Mouse (Mus musculus): ENCODE data around the gene Abcf1. TPM values are rescaled to one million over a fixed set of nuclear protein-coding genes. Genes with fewer than 3 reads are reported as not detected.
A peak's percentile ranks its signal among the peaks of the same experiment; 100 is the strongest.

Gene Abcf1
- polyA plus RNA-seq, 1 experiment from 2014 or later: 72.1 TPM

DNA sequence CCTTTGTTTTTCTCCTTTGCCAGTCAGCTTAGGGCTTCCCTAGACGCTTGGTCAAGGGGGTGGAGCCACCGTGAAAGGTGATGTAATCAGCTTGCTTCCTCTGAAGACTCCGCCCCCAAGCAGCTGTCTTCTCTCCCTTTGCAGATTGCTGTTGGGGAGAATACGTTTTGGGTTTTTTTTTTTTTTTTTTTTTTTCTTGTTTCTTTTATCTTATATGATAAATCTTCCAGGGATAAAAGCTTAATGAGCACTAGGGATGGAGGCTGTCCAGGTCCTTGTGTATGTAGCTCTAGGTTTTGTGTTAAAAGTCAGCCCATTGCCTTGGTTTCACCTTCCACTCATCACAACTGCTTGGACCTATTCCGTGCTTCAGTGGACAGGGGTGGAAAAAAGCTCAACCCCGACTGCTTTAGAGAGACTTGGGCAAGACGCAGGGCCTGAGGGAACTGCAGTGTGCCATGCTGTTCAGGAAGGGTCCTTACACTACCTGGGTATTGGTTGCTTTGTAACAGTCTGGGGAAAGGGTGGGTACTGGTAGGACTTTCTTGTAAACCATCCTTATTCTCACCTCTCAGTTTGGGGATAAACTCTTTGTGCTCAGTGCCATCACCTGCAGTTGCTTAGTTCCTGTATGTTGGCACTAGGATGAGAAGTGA is 50.4 kb downstream of the Abcf1 start:
- Histone ChIP-seq H3K36me3 (ENCODE audit: control insufficient read depth, insufficient read depth, low read length) (peaks cover 27% of the 10 kb centered on the region), H3K27ac (replicated peaks; ENCODE audit: low read depth, low read length) (peak overlapping the region; percentile 98), H3K4me3 (ENCODE audit: low read depth, low read length) (peak overlapping the region; percentile 58), H3K27me3 (replicated peaks; ENCODE audit: control insufficient read depth, insufficient read depth, low read length) (no peaks in the 10 kb centered on the region), H3K4me1 (ENCODE audit: control insufficient read depth, insufficient read depth, low read length) (peaks cover 10% of the 10 kb centered on the region), H3K4me2 (ENCODE audit: low read depth, low read length) (peak overlapping the region; percentile 94), H3K9me3 (ENCODE audit: control insufficient read depth, low read length) (no peaks in the 10 kb centered on the region), H3K9ac (ENCODE audit: low read depth, low read length) (peak overlapping the region; percentile 92)
- ATAC-seq (ENCODE audit: low read depth): peak; percentile 23
- peak; percentile 99 for DNase-seq (ENCODE audit: low spot score)
- WGBS: 15% methylated on average over 7 of the region's 7 CpGs

DNA sequence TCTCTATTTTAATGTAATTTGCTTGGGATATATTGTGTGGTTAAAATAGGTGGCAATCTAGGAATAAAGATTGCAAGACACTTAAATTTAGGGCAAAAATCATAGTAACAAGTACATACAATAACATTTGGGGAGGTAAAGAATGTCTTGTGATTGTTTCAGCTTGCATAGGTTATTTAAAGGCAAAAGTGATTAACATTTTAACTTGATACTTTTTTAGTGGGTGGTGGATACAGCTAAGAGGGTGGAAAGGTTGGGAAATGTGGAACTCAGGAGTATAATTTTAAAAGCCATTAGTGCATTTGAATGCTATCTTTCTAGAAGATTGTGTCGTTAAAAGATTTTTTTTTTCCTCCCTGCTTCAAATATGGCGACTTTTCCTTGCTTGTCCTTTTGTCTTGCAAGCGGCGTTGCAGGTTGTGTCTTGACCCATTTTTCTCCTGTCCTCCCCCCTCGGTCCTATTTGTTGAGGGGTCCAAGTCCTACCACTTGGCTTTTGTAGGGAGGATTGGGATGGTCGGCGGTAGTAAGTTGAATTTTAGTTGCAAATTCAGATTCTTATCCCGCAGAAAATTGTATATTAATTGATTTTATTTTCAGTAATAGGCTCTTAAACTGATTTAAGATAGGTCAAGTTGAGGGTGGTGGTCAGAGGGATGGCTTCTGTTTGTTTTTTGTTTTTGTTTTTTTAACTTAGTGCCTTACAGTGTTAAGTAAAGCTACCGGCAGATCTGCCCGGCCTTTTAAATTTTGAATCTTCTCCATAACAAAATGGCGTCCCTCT is 51.1 kb downstream of the Abcf1 start:
- H3K27ac ChIP-seq (replicated peaks; ENCODE audit: low read depth, low read length): peak overlapping the region; percentile 98
- no peak for ATAC-seq (ENCODE audit: low read depth)
- H3K4me3 ChIP-seq (ENCODE audit: low read depth, low read length): peak overlapping the region; percentile 58
- H3K4me1 ChIP-seq (ENCODE audit: control insufficient read depth, insufficient read depth, low read length): peaks cover 10% of the 10 kb centered on the region
- no peaks in the 10 kb centered on the region for H3K27me3 ChIP-seq (replicated peaks; ENCODE audit: control insufficient read depth, insufficient read depth, low read length)
- H3K36me3 ChIP-seq (ENCODE audit: control insufficient read depth, insufficient read depth, low read length): peaks cover 27% of the 10 kb centered on the region
- H3K9me3 ChIP-seq (ENCODE audit: control insufficient read depth, low read length): no peaks in the 10 kb centered on the region
- peak overlapping the region; percentile 92 for H3K9ac ChIP-seq (ENCODE audit: low read depth, low read length)
- peak overlapping the region; percentile 94 for H3K4me2 ChIP-seq (ENCODE audit: low read depth, low read length)
- WGBS: under 1% methylated on average over 11 of the region's 11 CpGs
- peak; percentile 82 for DNase-seq (ENCODE audit: low spot score)

- H3K4me1 ChIP-seq (ENCODE audit: control insufficient read depth, insufficient read depth, low read length): peaks cover 10% of the 10 kb centered on the region
- peak overlapping the region; percentile 98 for H3K27ac ChIP-seq (replicated peaks; ENCODE audit: low read depth, low read length)
- H3K9ac ChIP-seq (ENCODE audit: low read depth, low read length): peak overlapping the region; percentile 92
- H3K9me3 ChIP-seq (ENCODE audit: control insufficient read depth, low read length): no peaks in the 10 kb centered on the region
- peaks cover 28% of the 10 kb centered on the region; the same call in 1 of the 2 replicates for H3K36me3 ChIP-seq (ENCODE audit: control insufficient read depth, insufficient read depth, low read length)
- DNase-seq (ENCODE audit: low spot score): peak; percentile 85
- H3K4me2 ChIP-seq (ENCODE audit: low read depth, low read length): peak overlapping the region; percentile 94
- under 1% methylated on average over 13 of the region's 13 CpGs for WGBS
- peak overlapping the region; percentile 58 for H3K4me3 ChIP-seq (ENCODE audit: low read depth, low read length)
- no peaks in the 10 kb centered on the region for H3K27me3 ChIP-seq (replicated peaks; ENCODE audit: control insufficient read depth, insufficient read depth, low read length)
- no peak for ATAC-seq (ENCODE audit: low read depth)
These were observed 51.9 kb downstream of the Abcf1 start for GRCm38 (mm10) chr17:35917463-35918251.

- Histone ChIP-seq H3K4me1 (ENCODE audit: control insufficient read depth, insufficient read depth, low read length) (peaks cover 10% of the 10 kb centered on the region), H3K9me3 (ENCODE audit: control insufficient read depth, low read length) (no peaks in the 10 kb centered on the region), H3K27me3 (replicated peaks; ENCODE audit: control insufficient read depth, insufficient read depth, low read length) (no peaks in the 10 kb centered on the region), H3K36me3 (ENCODE audit: control insufficient read depth, insufficient read depth, low read length) (peaks cover 34% of the 10 kb centered on the region), H3K4me3 (ENCODE audit: low read depth, low read length) (peak overlapping the region; percentile 58), H3K27ac (replicated peaks; ENCODE audit: low read depth, low read length) (peak overlapping the region; percentile 98), H3K9ac (ENCODE audit: low read depth, low read length) (peak overlapping the region; percentile 92), H3K4me2 (ENCODE audit: low read depth, low read length) (peak overlapping the region; percentile 94)
- ATAC-seq (ENCODE audit: low read depth) (no peak), DNase-seq (ENCODE audit: low spot score) (no peak)
- 2% methylated on average over 8 of the region's 8 CpGs for WGBS
These were observed 52.5 kb downstream of the Abcf1 start for GRCm38 (mm10) chr17:35917143-35917462.

DNA sequence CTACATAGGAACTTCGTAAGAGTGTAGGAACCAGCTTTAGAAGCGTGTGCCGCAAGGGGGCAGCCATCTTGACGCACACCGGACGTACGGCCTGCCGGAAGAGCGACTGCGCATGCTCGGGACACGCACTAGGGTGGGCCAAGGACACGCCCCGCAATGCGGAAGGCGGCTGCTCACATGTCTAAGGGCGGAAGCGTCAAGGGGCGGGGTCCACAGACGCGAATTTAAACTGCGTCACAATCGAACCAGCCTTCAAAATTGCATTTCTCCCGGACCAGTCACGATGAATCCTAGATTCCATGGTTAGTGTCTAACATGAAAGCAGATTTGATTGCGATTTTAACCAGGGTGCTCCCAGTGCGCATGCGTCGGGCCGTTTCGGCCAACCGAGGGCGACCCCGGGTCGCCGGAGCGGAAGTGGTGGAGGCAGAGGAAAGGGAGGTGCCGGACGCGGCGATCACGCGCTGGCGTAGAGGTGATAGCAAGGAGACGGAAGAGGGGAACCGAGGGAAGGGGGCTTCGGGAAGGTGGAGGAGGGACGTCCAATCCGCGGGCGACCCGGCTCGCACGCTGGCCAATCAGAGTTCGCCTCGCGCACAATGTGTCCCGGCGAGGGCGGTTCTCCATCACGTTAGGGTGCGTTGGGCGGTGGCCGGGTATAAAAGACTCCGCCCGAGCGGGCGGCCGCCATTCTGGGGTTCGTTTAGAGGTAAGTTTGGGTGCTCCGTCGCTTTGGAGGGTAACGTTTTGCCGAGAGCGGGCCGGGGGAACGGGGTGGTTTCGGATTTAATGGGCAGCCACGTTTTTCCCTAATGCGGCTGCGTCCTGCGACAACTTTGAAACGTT is 53.0 kb downstream of the Abcf1 start, which contains the start of the genes Mrps18b and Ppp1r10:
Mrps18b (minus strand) TSS at position 93 of the 846 bp plus-strand sequence.
Ppp1r10 (plus strand) TSS at position 138 of the 846 bp plus-strand sequence.
- peak within 1 kb of the TSS; percentile 58 for H3K4me3 ChIP-seq (ENCODE audit: low read depth, low read length)
- H3K4me1 ChIP-seq (ENCODE audit: control insufficient read depth, insufficient read depth, low read length): peaks cover 10% of the 10 kb centered on the region
- peak within 1 kb of the TSS; percentile 98 for H3K27ac ChIP-seq (replicated peaks; ENCODE audit: low read depth, low read length)
- ATAC-seq (ENCODE audit: low read depth) (peak; percentile 95), DNase-seq (ENCODE audit: low spot score) (peak; percentile 100)
- H3K9me3 ChIP-seq (ENCODE audit: control insufficient read depth, low read length): no peaks in the 10 kb centered on the region
- under 1% methylated on average over 56 of the region's 83 CpGs for WGBS
- peak within 1 kb of the TSS; percentile 94 for H3K4me2 ChIP-seq (ENCODE audit: low read depth, low read length)
- peaks cover 36% of the 10 kb centered on the region for H3K36me3 ChIP-seq (ENCODE audit: control insufficient read depth, insufficient read depth, low read length)
- H3K9ac ChIP-seq (ENCODE audit: low read depth, low read length): peak within 1 kb of the TSS; percentile 92
- H3K27me3 ChIP-seq (replicated peaks; ENCODE audit: control insufficient read depth, insufficient read depth, low read length): no peaks in the 10 kb centered on the region

- Histone ChIP-seq H3K9ac (ENCODE audit: low read depth, low read length) (peak overlapping the region; percentile 70), H3K9me3 (ENCODE audit: control insufficient read depth, low read length) (no peaks in the 10 kb centered on the region), H3K27ac (replicated peaks; ENCODE audit: low read depth, low read length) (peak overlapping the region; percentile 98), H3K4me1 (ENCODE audit: control insufficient read depth, insufficient read depth, low read length) (peaks cover 10% of the 10 kb centered on the region), H3K36me3 (ENCODE audit: control insufficient read depth, insufficient read depth, low read length) (peaks cover 36% of the 10 kb centered on the region), H3K4me3 (ENCODE audit: low read depth, low read length) (peak overlapping the region; percentile 58), H3K4me2 (ENCODE audit: low read depth, low read length) (peak overlapping the region; percentile 77), H3K27me3 (replicated peaks; ENCODE audit: control insufficient read depth, insufficient read depth, low read length) (no peaks in the 10 kb centered on the region)
- 3% methylated on average over 28 of the region's 28 CpGs for WGBS
- DNase-seq (ENCODE audit: low spot score) (no peak), ATAC-seq (ENCODE audit: low read depth) (no peak; the same call in 1 of the 2 replicates)
These were observed 53.8 kb downstream of the Abcf1 start for GRCm38 (mm10) chr17:35915538-35916296.

GRCm38 (mm10) chr17:35914975-35915374 is 54.6 kb downstream of the Abcf1 start:
- no peak for ATAC-seq (ENCODE audit: low read depth)
- H3K4me2 ChIP-seq (ENCODE audit: low read depth, low read length): peak overlapping the region; percentile 77
- no peak overlapping the region for H3K27ac ChIP-seq (replicated peaks; ENCODE audit: low read depth, low read length)
- no peaks in the 10 kb centered on the region for H3K27me3 ChIP-seq (replicated peaks; ENCODE audit: control insufficient read depth, insufficient read depth, low read length)
- H3K9ac ChIP-seq (ENCODE audit: low read depth, low read length): peak overlapping the region; percentile 70; the same call in 1 of the 2 replicates
- peaks cover 36% of the 10 kb centered on the region for H3K36me3 ChIP-seq (ENCODE audit: control insufficient read depth, insufficient read depth, low read length)
- peaks cover 9% of the 10 kb centered on the region for H3K4me1 ChIP-seq (ENCODE audit: control insufficient read depth, insufficient read depth, low read length)
- no peak for DNase-seq (ENCODE audit: low spot score)
- H3K4me3 ChIP-seq (ENCODE audit: low read depth, low read length): peak overlapping the region; percentile 58; the same call in 1 of the 2 replicates
- WGBS: 83% methylated on average over 6 of the region's 6 CpGs
- no peaks in the 10 kb centered on the region for H3K9me3 ChIP-seq (ENCODE audit: control insufficient read depth, low read length)
